Mouse (Mus musculus): ENCODE data around the gene Vav1.
"Not testable (repeated sequence)": the region's sequence is repeated elsewhere in the genome, so short reads cannot be mapped to it uniquely, and the experiment has no call there.

Gene Vav1

DNA sequence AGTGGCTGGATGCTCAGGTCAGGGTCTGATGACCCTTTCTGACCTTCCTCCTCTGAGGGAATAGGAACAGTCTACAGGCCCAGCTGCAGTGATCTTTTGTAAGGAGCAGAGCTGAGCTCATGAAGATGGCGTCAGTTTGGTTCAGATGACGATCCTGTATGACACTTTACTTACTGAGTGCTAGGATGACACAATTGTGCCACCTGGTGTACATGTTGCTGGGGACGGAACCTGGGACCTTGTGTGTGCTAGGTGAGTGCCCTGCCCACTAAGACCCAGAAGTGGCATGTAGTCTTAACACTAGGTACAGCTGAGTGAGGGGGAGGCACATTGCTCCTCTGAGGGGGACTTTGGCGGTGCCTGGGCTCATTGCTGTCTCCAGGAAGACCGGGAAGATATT is 5.0 kb downstream of the Vav1 start:
- no peak for DNase-seq

DNA sequence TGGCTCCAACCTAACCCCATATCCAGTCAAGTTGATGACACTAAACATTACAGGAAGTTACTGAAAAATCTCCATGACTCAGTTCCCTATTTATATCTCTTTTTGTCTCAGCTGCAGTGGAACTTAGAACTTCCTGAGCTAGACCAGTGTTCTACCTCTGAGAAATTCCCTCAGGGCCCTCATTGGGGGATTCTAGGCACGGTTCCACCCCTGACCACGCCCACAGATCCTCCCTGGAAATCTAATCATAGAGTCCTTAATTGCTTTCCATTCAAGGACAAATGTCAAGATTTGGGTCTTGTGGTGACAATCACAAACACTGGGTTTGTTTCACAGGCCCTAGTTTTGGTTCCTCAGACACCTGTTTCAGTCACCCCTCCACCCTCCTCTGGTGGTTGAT is 6.2 kb downstream of the Vav1 start:
- no peak for DNase-seq

GRCm38 (mm10) chr17:57286718-57287355 is 7.9 kb downstream of the Vav1 start:
- DNase-seq: no peak

- no peak for DNase-seq
Observed at GRCm38 (mm10) chr17:57289252-57289651, 10.4 kb downstream of the Vav1 start.

DNA sequence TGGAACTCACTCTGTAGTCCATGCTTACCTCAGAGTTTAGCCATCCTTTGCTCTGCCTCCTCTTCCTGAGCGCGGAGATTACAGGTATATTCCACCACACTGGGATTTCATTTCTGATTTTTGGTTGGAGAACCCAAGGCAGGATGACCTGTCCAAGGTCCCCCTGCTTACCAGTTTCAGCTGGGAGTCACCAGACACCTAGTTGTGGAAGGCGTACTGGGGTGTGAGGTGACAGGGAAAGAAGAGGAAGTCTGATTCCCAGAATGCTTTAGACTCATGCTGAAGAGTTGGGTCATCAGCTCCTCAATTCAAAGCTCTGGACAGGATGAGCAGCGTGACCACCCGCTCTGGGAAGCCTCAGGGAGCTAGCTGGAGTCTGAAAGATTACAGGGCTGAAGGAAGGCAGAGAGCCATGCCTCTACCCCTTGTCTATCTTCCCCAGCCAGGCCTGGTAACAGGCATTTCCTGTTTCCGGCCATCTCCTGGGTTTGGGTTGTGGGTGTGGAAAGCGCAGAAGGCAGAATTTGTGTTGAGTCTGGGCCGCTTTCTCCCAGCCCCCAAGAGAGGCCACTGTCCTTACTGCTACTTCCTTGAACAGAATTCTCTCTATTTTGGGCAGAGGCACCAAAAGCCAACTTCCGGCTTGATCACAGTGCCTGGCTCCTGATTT is 11.2 kb downstream of the Vav1 start:
- DNase-seq: no peak

- no peak for DNase-seq
Observed at GRCm38 (mm10) chr17:57290671-57291055, 11.8 kb downstream of the Vav1 start.

DNA sequence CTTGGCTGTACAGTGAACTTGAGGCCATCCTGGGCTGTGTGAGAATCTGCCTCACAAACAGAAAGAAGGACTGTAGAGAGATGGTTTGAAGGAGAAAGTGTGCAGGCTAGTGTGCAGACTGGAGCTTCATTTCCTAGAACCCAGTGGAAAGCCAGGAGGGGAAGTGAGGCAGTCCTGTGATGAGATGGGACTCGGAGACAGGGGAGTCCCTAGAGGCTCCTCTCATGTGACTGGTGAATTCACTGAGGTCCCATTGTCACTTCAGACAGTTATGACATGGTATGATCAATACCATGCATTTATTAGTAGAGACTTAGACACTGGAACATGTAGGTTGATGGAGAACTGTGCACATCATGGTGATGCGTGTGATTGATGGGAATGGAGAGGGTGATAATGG is 13.4 kb downstream of the Vav1 start:
- DNase-seq: no peak

GRCm38 (mm10) chr17:57292968-57293367 is 14.1 kb downstream of the Vav1 start:
- DNase-seq: no peak

- DNase-seq: no peak
Observed at GRCm38 (mm10) chr17:57295935-57296334, 17.0 kb downstream of the Vav1 start.

GRCm38 (mm10) chr17:57297040-57297439 is 18.1 kb downstream of the Vav1 start:
- no peak for DNase-seq

GRCm38 (mm10) chr17:57305593-57305992 is 26.7 kb downstream of the Vav1 start:
- no peak for DNase-seq

DNA sequence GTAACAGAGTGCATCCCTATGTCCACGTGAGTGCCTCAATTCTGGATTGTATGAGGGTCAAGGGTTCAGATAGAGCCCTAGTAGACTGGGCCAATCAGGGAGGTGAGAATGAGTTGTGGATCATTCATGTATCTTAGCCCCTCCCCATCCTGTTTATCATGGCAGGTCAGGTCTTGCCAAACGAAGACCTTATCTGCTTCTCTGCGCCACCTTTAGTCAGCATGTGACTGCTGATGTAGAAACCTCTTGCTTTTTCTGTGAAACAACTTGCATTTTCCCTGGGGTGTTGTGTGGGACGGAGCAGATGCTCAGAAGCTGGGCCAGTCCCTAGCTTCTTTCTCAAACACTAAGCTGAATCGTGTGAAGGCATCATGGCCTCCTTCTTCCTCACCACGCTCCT is 28.2 kb downstream of the Vav1 start:
- no peak for DNase-seq

- no peak for DNase-seq
Observed at GRCm38 (mm10) chr17:57311801-57312200, 32.9 kb downstream of the Vav1 start.

- no peak for DNase-seq
Observed at GRCm38 (mm10) chr17:57327615-57328014, 48.7 kb downstream of the Vav1 start.

DNA sequence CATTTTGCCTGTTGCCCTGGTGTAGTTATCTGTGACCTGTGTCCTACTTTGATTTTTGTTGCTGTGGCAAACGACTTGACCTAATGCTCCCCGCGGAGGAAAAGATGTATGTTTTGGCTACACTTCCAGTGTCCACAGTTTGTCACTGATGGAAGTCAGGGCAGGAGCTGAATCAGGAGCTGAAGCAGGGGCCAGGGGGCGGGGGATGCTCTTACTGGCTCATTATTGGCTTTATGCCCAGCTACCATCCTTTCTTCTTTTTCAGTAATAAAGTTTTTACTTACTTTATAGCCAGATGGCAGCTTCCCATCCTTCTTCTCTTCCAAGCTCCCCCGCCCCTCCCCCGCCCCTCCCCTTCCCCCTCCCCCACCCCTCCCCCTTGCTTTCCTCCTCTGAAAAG is 50.0 kb downstream of the Vav1 start:
- no peak for DNase-seq

- no peak for DNase-seq
Observed at GRCm38 (mm10) chr17:57330993-57331392, 52.1 kb downstream of the Vav1 start.

DNA sequence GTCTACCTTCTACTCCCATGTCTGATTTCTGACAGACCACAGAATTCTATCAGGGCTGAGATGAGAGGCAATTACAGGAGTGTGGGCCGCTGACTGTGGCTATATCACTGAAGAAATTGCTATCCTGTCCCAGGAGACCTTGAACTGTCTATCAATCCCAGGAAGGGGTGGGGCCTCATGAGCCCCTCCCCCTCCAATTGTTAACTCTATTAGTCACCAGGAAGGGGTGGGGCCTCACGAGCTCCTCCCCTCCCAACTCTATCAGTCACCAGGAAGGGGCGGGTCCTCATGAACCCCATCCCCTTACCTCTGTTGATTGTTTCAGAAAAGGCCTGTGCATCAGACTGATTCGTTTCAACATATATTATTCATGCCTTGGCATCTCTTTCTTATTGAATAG is 53.3 kb downstream of the Vav1 start:
- no peak for DNase-seq

- no peak for DNase-seq
Observed at GRCm38 (mm10) chr17:57334001-57334760, 55.3 kb downstream of the Vav1 start.

GRCm38 (mm10) chr17:57334761-57335150 is 55.9 kb downstream of the Vav1 start:
- DNase-seq: peak; percentile 89

DNA sequence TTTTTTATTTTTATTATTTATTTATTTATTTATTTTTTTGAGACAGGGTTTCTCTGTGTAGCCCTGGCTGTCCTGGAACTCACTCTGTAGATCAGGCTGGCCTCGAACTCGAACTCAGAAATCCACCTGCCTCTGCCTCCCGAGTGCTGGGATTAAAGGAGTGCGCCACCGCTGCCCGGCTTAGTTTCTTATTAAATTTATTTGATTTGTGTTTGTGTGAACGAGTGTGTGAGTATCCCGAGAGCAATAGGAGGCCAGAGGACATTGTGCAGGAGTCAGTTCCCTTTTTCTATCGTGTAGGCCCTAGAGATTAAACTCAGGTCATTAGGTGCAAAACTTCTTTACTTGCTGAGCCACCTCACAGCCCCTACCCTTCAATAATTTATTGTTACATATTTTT is 56.3 kb downstream of the Vav1 start:
- not testable (repeated sequence) for DNase-seq

DNA sequence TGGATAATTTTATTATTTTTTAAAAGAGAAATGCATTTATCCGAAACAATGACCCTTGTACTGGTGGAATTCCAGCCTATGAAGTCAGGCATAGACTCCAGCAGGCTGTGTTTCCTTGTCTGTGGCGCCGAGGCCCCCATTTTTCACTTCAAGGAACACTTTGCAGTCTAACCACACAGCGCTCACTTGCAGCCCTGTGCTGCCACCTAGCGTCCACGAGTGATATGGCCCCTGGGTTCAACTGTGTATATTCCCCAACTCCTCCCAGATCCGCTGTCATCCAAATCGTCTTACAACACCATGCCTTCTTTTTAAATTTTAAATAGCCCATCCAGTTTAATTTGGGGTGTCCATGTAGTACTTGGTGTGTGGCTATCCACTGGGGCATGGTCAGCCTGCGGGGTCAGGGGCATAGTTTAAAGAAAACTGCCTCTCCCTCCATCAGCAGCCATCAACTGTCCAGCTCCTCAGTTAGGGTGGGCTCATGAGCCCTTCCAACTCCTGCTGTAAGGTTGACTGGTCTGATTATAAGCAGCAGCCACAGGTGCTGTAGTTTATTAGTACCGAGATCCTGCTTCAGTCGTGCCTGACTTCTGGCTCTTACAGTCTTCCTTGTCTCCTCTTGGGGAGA is 56.9 kb downstream of the Vav1 start:
- DNase-seq: peak; percentile 90

DNA sequence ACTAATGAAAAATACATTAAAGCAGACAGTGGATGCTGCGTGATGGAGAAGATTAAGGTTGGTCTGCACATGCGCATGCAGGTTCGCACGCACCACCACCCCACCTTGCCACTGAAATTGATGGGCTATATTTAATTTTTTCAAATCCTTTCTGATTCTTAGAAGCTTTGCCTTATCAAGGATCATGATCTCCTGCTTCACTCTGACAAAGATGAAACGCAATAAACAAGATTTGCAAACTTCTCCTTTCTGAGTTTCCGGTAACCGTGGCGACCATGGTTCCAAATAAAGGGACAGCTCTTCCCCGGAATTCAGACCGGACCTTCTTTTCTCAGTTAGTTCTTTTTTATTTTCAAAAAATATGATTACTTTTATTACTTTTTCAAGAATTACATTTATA is 59.1 kb downstream of the Vav1 start:
- no peak for DNase-seq

DNA sequence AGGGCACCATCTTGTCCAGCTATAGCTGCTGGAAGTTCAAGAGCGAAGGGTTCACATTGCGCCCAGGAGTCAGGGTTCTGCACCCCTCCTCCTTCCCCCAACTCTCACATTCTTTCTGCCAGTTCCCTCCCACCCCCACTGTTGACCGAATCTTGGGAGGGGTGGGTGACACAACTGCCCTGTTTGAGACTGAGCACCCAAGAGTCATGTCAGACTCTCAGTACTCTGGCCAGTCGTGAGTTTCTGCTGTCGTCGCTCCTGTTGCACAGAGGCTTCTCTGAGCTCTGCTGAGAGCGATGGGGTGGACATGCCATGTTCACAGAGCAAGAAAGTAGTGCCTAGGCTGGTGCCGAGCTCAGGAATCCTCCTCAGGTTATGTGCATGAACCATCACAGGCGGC is 60.4 kb downstream of the Vav1 start:
- DNase-seq: no peak

- no peak for DNase-seq
Observed at GRCm38 (mm10) chr17:57341568-57341967, 62.7 kb downstream of the Vav1 start.

Data from right cerebral cortex, postnatal 14 days (tissue).